Mouse (Mus musculus): ENCODE measurements around the gene Rtf2.

Rtf2 gene

DNA sequence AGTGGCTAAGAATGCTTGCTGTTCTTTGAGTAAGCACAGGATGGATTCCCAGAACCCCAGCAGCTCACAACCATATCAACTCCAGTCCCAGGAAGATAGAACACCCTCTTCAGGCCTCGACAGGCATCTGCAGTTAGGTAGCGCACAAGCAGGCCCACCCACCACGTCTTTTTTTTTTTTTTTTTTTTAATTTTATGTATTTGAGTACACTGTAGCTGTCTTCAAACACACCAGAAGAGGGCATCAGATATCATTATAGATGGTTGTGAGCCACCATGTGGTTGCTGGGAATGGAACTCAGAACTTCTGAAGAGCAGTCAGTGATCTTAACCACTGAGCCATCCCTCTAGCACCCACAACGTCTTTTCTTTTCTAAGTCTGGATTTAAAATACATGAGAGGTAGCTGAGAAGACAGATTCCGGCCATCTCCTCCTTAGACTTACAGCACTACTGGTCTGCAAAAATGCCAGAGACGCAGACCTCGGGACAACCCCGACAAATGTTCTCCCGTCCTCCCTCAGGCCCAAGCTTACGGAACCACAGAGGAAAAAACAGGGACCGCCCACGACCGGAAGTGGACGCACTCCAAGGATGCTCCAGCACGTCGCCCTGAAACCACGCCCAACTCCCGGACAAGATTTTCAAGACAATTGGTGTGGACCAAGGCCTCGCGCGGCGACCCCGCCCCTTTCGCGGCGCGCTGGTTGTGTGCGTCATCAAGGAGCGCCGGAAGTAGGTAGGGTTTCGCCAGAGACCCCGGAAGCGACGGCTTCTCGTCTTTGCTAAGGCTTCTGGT lies at the start of gene Rtf2:
Gene Rtf2, plus strand, starts transcription at position 714 of the 797 bp plus-strand sequence.
- DNase-seq = peak; percentile 99

DNA sequence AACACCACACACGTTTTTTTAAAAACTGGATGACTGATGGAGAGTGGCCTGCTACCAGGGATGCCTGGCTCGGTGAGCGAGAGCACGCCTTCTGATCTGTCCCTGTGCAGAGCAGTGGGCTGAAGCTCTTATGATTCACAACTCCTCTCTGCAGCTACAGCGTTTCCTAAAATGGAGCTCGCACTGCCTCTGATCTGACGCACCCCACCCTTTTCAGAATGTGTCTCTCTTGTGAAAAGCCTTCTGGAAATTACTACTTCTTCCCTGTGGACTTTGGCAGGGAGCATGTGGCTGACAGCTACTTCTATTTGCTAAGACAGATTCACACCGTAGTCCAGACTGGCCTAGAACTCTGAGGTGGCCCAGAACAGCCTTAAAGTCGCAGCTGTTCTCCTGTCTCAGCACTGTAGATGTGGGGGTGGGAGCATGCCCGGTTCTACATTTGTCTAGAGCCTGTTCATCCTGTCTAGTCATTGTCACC lies 48.3 kb upstream of the Rtf2 start:
- DNase-seq = no peak

DNA sequence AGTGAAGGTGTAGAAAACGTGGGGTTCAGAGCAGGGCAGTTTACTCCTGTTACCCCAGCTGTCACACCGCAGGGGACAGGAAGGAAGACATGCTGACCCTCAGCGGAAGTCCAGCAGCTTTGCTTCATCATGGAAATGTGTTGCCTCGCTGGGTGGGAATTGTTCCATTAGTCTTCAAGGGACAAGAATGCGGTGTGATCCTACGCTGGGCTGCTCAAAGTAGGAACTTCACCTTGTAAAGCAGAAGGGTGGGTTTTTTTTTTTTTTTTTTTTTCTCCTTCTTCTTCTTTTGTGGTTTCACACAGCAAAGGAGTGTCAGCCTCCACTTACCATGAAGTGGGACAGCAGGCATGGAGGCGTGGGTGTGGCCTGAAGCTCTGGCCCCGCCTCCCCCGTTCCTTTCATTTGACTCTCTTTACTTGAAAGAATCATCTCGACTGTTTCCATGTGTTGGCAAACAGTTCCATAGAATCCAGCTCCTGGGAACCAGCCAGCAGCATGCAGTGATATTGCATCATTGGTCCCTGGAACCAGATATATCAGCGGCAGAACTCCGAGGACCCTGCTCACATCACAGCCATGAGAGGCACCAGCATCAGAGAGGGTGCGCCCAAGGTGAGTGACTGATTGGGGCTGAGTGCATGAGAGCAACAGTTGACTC lies 46.8 kb upstream of the Rtf2 start, which contains the start of gene Cass4:
Gene Cass4, plus strand, starts transcription at position 404 of the 661 bp plus-strand sequence.
- DNase-seq = peak; percentile 47

DNA sequence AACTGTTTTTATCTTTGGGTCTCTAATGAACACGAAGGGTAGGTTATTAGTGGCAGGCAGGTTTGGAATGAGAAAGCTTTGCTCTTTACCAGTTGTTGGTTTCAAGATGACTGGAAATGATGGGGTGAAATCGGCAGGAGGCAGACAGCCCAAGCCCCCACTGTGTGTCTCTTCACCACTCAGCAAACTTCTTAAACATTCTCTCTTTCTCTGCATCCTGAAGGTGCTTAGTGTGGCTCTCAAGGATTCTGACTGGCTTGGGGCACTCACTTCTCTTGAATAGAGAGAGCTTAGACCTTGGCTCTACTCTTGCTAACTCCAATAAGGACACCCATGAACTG lies 46.3 kb upstream of the Rtf2 start:
- DNase-seq = no peak

DNA sequence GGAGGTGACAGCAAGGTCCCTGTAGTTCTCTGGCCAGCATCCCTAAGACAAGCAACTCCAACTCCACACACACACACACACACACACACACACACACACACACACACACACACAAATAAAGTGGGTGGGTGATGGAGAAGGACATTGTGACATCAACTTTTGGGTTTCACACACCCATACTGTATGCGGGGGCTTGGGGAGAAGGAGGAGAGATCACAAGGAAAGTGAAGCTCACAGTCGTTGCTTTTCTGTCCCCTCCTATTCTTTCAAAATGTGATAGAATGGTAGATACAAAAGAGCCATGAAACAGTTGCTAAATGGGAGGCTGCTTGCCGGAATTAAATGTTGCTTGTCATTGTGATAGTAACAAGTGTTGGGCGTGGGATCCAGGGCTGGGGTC lies 45.7 kb upstream of the Rtf2 start:
- no peak for DNase-seq

DNA sequence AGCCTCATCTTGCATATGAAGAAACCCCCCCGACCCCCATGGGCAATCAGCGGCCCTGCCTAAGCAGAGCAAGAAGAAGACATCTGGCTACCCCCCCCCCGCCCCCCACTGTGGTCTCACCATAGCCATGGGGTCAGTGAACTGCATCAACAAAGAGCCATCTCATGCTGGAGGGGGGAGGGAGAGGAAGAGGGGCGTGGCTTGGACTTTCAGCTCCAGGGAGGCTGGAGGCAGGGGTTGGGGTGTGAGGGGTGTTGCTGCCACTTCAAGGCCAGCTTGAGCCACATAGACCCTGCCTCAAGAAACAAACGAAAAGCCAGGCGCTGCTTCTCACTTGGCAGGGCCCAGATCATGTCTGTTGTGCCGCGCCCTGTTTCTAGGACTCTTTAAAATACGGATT lies 44.4 kb upstream of the Rtf2 start:
- no peak for DNase-seq

DNA sequence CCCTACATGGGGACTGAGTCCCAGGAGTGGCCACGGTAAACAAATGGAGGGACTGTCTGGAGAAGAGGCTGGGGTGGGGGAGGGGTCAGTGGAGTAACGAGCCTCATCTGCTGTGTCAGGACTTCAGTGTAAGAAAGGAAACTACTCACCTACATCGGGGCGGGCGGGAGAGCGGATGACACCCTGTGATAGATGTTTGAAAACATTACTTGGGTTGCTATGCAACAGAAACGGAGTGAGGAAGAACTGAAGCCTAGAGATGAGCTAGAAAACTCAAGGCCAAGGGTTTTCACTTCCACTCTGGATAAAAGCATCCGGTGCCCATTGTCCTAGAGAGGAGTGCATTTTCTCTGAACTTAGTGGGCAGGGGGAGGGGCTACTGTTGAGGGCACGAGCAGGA lies 40.5 kb upstream of the Rtf2 start:
- DNase-seq = no peak

DNA sequence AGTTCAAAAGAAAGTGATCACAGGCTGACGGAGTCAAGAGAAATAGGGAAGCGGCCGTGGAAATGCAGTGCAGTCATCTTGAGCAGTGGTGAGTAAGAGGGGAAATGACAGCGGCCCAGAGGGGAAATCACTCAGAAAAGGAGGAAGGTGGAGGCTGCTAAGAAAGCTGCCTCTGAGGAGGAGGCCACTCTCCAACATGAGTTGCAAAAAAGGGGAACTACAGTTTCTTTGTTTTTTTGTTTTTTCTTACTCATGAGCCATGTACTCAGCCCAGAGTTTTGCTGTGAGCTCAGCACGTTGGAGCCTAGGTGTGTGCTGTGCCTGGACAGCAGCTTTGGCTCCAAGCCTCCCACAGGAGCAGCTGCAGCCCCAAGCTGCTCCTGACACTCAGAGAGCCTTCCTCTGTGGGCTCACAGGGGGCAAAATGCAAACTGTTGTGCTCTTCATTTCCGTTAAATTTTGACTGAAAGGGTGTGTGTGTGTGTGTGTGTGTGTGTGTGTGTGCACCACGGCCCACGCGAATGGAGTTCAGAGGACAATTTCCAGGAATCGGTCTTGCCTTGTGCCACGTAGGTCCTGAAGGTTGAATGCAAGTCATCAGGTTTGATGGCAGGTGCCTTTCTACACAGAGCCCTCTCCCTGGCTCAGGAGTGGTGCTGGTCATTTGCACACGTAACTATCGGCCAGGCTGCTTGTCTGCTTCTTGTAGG lies 39.1 kb upstream of the Rtf2 start:
- peak; percentile 35 for DNase-seq

DNA sequence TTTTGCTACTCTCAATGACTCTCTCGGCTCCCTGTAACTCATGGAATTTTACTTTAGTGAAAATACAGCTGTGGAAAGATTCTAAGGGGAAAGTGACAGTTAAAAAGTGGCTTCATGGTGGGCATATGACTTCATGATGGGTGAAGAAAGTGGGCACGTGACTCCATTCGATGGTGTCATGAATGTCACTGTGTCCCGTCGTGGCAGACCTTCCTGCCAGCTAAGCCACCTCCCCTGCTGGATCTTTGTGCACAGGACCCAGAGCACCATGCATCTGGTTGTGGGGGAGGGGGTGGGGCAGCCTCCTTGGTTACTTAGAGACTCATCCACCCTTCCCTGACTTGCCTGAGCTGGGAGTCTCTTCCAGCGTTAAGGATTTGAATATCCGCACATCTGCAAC lies 36.1 kb upstream of the Rtf2 start:
- no peak for DNase-seq

DNA sequence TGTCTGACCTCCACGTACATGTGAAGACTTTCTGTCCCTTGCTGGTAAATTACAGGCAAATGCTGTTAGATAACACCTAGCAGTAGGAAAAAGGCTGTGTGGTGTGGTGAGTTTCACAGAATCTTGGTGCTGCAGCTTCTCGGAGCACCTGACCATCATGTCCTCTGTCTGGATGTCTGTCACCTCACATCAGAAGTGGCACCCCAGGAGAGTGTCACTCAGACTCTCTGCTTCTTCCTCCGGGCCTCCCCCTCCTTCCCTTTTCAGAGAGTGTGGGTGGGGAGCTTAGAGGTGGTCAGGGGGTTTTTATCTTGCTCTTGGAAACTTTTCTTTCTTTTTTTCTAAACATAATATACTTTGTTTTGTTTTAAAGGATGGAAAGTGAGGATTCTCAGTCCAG lies 35.3 kb upstream of the Rtf2 start:
- DNase-seq = no peak

DNA sequence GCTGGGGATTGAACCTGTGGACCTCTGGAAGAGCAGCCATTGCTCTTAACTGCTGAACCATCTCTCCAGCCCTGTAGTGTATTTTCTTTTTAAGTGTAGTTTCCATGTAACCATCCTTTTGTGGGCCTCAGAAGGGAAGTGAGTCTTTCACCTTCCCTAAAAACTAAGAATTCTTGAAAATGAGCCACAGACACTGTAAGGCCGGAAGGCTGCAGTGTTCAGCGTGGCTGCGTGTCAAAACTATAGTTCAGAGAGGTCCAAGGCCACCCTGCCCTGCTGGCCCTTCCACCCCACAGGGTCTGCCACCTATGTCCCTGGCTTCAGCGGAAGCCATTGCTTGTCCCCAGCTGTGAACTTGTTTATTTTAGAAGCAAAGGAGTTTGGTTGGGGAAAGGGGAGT lies 34.2 kb upstream of the Rtf2 start:
- DNase-seq = no peak

DNA sequence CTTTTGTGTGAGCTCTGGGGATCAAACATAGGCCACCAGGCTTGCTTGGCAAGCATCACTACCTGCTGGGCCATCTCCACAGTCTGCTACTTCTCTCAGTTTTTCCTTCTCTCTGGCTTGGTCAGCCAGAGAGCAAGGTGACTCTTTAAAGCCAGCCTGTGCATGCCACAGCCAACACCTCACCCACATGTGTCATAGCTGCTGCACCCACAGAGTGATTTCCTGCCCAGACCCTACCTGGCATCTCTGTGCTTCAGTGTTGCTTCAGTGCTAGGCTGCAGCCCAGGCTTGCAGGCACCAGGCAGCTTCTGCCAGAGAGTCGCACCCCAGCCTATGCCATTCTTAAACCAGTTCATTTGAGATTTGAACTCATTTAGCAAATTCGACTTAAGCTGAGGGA lies 32.9 kb upstream of the Rtf2 start:
- no peak for DNase-seq

DNA sequence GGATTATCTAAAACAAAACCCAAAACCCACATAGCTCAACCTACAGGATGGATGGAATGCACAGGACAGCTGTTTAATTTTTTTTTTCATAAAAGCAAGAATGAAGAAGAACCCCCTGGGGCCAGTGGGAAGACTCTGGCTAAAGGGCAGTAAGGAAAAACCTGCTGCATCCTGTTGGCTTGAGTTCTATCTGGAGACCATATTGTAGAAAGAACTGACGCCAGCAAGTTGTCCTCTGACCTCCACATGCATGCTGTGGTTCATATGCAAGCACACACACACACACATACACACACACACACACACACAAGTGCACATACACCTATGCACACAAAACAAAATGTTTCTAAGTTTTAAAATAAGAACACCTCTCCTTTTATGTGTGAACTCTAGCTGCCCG lies 29.7 kb upstream of the Rtf2 start:
- DNase-seq = no peak

DNA sequence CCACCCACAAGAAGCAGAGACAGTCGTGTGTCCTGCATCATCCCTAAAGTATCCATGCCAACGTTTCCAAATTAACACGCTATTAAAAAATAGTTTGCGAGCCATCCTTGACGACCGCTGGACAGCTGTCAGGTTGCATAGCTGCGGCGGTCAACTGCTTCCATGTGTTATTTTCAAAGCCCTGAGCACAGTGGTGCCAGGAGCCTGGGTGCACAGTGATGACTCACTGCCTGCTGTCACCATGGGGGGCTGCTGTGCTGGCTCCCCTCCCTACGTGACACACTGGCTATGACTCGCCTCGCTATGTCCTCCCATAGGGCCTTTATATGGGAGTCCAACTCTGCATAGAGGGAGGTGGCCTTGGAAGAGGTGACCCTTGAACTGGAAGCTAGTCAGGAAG lies 29.3 kb upstream of the Rtf2 start:
- DNase-seq = no peak

DNA sequence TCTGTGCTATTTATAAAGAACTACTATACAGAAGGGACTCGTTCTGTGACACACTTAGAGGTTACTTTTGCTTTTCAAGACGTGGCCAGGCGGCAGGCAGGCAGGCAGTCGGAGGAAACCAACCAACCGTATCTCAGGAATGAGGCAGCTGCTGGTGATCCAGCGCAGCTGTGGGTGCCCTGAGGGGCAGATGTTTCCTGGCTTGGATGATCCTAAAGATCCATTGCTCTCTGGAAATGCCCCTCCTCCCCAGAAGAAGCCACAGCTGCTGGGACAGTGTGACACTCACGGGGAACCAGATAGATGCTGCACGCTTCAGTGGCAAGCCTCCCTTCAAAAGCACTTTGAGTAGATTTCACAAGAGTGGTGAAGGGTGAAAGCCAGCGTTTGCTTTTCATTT lies 27.9 kb upstream of the Rtf2 start:
- peak; percentile 28 for DNase-seq

DNA sequence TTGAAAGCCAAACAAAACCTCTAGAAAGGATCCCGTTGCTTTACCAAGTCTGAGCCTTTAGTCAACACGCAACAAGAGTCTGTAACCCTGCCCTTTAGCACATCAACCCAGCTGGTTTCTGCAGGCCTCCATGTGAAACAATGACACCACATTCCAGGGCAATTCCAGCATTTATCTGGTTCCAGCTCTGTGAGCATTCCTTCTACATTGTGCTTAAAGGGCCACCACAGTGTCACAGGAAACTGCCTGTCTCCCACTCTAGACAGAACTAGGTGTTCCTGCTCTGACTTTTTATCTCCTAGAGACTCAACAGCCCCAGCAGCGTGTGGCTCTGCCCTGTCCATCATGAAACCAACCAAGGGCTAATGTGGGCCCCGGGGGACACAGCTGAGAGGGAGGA lies 27.1 kb upstream of the Rtf2 start:
- no peak for DNase-seq

DNA sequence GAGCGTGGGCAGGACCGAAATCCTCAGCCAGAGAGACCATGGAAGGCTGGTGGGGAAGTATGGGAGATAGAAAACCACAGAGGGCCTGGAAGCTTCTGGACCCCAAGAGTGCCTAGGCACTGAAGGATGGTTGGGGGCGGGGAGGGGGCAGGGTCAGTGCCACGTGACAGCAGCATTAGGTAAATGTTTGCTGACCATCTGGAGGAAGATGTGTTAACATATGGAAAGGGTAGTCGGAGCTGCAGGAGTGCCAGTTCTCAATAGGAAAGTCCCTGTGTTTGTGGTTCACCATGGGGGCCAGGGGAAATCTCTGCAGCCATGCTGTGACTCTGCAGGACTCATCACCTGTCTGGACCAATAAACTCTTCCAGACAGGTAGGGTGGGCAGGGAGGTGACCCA lies 26.5 kb upstream of the Rtf2 start:
- DNase-seq = no peak

DNA sequence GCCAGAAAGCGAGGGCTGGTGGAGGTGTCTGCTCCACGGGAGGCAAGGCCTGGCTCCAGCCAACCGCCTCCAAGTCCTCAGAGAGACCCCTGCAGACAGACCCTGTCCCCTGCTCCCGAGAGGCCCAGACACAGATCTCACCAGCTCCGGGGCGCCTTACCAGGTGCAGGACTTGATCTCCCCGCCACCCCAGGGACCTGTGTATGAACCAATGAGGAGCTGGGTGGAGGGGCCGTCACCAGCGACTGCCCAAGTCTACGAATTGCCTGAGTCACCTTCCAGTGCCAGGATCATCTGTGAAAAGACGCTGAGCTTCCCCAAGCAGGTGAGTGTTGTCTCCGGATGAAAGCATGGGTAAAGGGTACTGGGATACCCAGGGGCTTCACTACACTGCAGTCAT lies 24.1 kb upstream of the Rtf2 start:
- DNase-seq = no peak

DNA sequence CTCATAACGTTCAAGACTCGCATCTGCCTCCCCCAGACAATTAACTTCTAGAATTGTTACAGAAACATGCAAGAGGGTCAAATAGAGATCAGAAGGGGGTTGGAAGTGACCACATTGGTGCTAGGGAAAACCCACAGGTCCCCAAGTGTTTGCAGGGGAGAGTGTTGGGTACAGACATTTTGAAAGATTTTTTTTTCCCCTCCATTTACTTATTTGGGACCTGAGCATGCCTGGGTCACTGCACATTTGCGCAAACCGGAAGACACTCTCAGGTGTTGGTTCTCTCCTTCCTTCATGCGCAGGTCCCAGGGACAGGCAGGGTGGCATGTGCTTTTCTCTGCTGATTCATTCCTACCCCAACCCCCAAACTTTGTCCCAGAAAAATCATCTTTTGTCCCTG lies 23.5 kb upstream of the Rtf2 start:
- no peak for DNase-seq

DNA sequence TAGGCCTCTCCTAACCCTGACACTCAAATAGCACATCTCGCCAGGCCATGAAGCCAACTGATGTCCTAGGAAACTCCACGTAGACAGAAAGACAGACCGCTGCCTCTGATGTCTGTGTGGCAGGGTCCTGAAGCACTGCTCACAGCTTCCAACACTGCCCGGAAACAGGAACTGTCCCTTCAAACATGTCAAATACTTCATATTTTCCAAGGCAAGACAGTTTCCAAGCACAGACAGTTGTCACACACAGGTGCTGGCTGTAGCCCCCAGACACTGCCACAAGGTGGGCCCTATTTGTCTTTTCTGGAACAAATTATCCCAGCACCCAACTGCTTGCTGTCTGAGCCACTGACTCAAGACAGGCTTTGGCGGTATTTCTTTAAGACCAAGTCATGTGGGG lies 22.1 kb upstream of the Rtf2 start:
- no peak for DNase-seq

DNA sequence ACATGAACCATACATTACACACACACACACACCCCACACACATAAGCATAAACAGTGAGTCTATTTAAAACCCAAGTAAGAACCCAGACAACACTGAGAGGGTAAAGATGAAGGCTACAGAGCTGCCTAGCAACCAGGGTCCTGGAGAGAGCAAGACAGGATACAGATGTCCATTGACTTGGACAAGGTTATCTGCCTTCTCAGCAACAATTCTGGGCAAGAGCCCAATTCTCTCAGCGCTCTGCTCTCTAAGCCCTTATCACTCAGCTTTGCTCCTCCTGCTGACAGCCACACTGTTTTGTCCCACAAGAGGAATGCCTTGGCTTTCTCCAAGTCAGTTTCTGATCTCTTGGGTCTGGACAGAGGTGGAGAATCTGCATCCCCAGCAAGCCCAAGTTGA lies 9.7 kb upstream of the Rtf2 start:
- DNase-seq = no peak

DNA sequence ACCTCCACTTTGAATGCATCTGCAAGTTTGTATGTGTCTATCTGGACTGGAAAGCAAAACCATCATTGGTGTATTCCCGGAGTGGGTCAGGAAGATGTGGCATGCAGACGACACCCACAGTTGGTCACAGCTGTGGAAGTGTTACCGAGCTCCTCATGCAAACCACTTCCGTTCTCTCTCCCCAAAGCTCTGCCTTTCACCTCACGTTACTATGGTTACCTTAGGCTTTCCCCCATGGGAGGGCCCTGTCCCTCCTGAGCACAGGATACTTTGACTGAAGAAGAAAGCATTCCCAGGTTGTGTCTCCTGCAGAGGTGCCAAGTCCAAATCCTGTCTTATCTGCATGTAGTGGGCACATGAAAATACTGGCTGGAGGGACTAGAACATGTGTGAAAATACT lies 6.6 kb upstream of the Rtf2 start:
- no peak for DNase-seq

DNA sequence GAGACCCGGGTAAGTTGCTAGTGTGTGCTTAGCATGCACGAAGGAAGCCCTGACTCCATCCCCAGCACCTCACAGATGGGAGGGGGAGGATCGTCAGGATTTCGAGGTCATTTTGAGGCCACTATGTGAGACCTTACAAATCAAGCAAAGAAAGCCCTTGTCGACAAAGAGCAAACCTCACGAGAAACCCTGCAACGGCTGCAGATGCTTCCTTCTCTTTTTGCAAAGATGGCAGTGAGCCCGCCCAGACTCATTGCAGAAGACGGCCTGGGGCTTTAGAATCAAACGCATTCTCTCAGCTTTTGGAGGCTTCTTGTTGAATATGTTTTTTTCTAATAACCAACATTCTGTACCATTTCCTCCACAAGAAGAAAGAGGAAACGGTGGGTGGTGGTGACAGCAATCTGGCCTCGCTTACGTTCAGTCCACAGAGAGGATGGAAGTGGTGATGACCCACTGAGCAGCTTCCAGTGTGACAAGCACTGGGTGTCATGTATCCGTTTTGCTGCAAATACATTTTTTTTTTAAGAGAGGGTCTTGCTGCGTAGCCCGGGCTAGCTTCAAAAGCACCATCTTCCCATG lies 2.9 kb upstream of the Rtf2 start:
- DNase-seq = no peak

DNA sequence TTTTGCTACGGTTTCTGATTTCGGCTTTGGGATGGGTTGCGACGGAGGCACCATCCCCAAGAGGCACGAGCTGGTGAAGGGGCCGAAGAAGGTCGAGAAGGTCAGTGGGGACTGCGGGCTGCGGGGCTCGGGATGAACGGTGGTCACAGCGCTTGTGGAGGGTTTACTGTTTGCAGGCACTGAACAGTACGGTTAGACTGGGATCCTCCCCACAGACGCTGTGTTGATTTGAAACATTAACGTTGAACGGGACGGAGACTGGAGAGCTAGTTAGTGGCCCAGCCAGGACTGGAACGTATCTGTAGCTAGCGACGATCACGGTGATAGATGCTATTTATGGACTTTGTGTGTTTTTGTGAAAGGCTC lies 267 bp downstream of the Rtf2 start:
- no peak for DNase-seq

All from liver (tissue).